Mouse (Mus musculus) thymus, postnatal 36 days (tissue): Measurements from ENCODE around the gene Asic3.
"Not testable (repeated sequence)": the region's sequence is repeated elsewhere in the genome, so short reads cannot be mapped to it uniquely, and the experiment has no call there.

ENCODE experiments used
- DNase-seq, 2 experiments: peaks; one replicate each; pipeline ENCODE4 v3.0.0; 2022; ENCODE audit warnings: mixed read lengths in 2 of 2

Gene Asic3

GRCm38 (mm10) chr5:24388246-24388915, 24.8 kb upstream of the Asic3 start:
- peak in 1 of 2 experiments; percentile 22 for DNase-seq

- peak; percentile 17 to 58 for DNase-seq
These were observed 24.1 kb upstream of the Asic3 start for GRCm38 (mm10) chr5:24389011-24389657.

GRCm38 (mm10) chr5:24389658-24390020, 23.6 kb upstream of the Asic3 start:
- DNase-seq, result no peak

- no peak for DNase-seq
These were observed 21.3 kb upstream of the Asic3 start, which contains the start of gene Atg9b for GRCm38 (mm10) chr5:24391864-24392263. Atg9b (minus strand) TSS chr5:24392143.

GRCm38 (mm10) chr5:24392724-24393123, 20.5 kb upstream of the Asic3 start:
- DNase-seq, result no peak

GRCm38 (mm10) chr5:24393392-24393997, 19.7 kb upstream of the Asic3 start, which contains the start of gene Abcb8:
Abcb8 (plus strand) TSS chr5:24393663.
- peak; percentile 79 to 81 for DNase-seq

- DNase-seq, result peak; percentile 88 to 92
These were observed 18.9 kb upstream of the Asic3 start for GRCm38 (mm10) chr5:24394165-24394894.

- DNase-seq, result not testable (repeated sequence)
These were observed 16.9 kb upstream of the Asic3 start for GRCm38 (mm10) chr5:24396254-24396653.

GRCm38 (mm10) chr5:24399686-24400085, 13.5 kb upstream of the Asic3 start:
- no peak for DNase-seq

GRCm38 (mm10) chr5:24400362-24400761, 12.8 kb upstream of the Asic3 start:
- no peak for DNase-seq

GRCm38 (mm10) chr5:24400911-24401605, 12.1 kb upstream of the Asic3 start:
- DNase-seq, result no peak

- DNase-seq, result no peak
These were observed 11.2 kb upstream of the Asic3 start for GRCm38 (mm10) chr5:24401969-24402368.

- DNase-seq, result no peak
These were observed 8.4 kb upstream of the Asic3 start for GRCm38 (mm10) chr5:24404594-24405360.

GRCm38 (mm10) chr5:24405389-24405876, 7.8 kb upstream of the Asic3 start:
- no peak for DNase-seq

- DNase-seq, result no peak
These were observed 4.5 kb upstream of the Asic3 start for GRCm38 (mm10) chr5:24408651-24409050.

- no peak for DNase-seq
These were observed 3.7 kb upstream of the Asic3 start for GRCm38 (mm10) chr5:24409466-24409865.

- DNase-seq, result no peak
These were observed 1.1 kb upstream of the Asic3 start for GRCm38 (mm10) chr5:24412063-24412462.

GRCm38 (mm10) chr5:24413938-24414337, 746 bp downstream of the Asic3 start:
- DNase-seq, result no peak

GRCm38 (mm10) chr5:24416222-24416736, 3.1 kb downstream of the Asic3 start:
- peak; percentile 60 to 66 for DNase-seq

- DNase-seq, result no peak
These were observed 4.4 kb downstream of the Asic3 start for GRCm38 (mm10) chr5:24417587-24417986.

GRCm38 (mm10) chr5:24420381-24420780, 7.2 kb downstream of the Asic3 start:
- DNase-seq, result no peak
